Mouse (Mus musculus): ENCODE results near the gene Tgfa.

Gene Tgfa

DNA sequence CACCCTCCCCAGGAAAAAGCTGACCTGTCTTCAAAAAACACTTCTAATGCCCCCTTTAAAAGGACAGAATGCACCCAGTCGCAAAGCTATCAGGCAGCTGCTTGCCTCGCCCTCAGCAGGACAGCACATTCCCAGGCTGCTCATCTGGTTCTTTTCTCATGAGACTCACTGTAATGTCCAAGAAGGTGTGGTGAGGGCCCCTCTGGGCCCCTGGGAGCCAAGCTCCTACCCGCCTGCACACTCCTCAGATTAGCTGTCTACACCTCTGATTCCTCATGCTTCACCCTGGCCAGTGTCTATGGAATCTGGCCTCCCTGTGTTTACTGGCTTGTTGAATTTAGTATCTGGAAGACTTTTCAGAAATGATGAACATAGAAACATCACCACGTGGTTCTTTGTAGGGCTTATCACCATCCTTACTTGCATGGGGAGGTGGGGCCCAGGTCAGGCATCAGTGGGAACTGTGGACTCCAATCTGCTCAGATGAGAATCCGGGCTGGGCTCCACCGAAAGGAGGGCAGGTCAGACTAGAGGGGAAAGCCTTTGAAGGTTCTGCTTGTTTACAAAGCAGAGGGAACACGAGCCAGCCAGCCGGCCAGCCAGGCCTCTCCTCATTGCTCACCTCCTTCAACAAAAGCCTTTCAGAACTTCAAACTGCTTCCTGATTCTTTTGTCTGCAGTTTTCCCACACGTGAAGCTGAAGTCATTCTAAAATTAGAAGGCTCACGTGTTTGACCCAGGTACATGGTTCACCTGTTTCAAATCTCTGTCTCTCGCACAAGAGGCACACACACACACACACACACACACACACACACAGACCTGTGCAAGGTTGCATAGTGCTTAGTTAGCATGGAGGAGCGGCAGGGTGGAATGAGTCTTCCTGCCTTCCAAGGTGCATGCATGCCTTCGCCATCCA lies 38.7 kb downstream of the Tgfa start:
- DNase-seq, result no peak

- DNase-seq, result no peak
Observed at GRCm38 (mm10) chr6:86244866-86245265, 49.8 kb downstream of the Tgfa start.

GRCm38 (mm10) chr6:86245965-86246364 lies 50.9 kb downstream of the Tgfa start:
- no peak for DNase-seq

DNA sequence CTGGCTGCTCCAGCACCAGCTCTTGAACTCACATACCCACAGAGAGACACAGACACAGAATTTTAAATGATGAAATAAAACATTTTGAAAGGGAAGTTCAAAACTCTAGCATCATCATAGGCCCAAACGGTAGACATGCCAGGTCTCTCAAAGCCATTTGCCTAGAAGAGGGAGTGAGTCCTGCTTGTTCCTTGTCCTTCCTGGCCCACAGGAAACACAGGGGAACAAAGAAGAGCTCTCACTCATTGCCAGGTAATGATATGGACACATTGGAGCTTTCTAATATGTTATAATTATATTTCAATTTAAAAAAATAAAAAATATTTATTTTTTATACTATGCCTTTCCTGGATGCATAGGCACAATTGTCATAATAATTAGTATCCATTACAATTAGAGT lies 53.5 kb downstream of the Tgfa start:
- DNase-seq, result no peak

DNA sequence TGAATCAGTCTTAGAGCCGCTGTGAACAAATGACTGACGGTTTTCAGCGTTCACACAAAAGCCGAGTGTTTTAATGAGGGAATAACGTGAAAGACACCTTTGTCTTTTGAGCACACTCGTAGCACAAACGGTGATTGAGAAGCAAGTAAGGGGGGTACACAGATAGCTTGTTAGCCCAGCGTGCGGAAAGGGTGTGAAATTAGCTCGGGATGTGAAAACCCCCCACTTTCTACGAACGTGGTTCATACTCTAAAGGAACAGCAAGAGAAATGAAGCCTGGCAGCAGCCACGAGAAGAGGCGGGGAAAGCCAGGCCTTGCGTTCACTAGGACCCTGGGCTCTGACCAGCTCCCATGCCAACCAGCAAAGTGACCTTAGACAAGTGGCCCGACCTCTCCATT lies 54.0 kb downstream of the Tgfa start:
- no peak for DNase-seq

- DNase-seq, result no peak
Observed at GRCm38 (mm10) chr6:86250236-86250635, 55.2 kb downstream of the Tgfa start.

GRCm38 (mm10) chr6:86250830-86251229 lies 55.8 kb downstream of the Tgfa start:
- DNase-seq, result no peak

DNA sequence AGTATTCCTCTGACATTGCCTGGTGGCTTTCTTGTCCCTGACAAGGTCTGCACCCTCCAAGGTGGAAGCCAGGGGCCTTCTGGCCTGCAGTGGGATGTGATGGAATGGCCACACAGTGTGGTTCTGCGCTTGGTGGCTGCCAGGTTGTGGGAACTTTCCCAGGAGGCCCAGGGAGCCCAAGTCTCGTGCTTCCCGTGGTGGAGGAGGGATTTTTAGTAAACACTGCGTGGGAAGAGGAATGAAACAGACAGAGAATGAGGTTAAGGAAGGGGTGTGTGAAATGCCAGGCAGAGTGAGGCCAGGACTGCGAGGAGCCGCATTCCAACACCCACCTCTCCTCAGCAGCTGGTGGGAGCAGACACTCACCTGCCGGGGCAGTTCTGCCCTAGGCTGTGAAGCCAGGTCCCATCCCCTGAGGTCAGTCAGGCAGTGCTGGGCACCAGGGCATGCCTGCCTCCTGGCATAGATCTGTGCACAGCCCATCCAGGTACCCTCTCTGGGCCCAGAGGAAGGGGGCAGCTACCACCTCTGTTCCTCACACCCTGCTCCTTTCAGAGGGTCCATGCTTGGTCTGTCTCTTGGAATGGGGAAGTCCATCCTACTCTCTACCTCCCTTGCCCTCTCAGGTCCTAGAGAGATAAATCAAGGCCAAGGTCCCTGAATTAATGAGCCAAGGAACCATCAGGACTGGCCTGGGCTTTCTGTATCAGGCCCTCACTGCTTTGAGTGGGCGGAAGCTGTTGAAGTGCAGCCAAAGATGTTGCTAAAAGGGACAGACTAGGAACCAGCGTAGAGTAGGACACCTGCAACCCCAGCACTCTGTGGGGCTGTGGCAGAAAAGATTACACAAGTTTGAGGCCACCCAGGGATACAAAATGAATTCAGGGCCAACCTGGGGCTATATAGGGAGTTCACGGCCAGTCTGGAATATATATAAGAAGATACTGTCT lies 57.4 kb downstream of the Tgfa start:
- no peak for DNase-seq

- DNase-seq, result no peak
Observed at GRCm38 (mm10) chr6:86255899-86256298, 60.9 kb downstream of the Tgfa start.

GRCm38 (mm10) chr6:86259242-86259641 lies 64.2 kb downstream of the Tgfa start:
- no peak for DNase-seq

GRCm38 (mm10) chr6:86260322-86261050 lies 65.5 kb downstream of the Tgfa start:
- peak; percentile 33 for DNase-seq

- DNase-seq, result no peak
Observed at GRCm38 (mm10) chr6:86266786-86267185, 71.8 kb downstream of the Tgfa start.

GRCm38 (mm10) chr6:86270373-86271068 lies 75.5 kb downstream of the Tgfa start:
- no peak for DNase-seq

GRCm38 (mm10) chr6:86271130-86271529 lies 76.1 kb downstream of the Tgfa start:
- DNase-seq, result no peak

- no peak for DNase-seq
Observed at GRCm38 (mm10) chr6:86275704-86276103, 80.7 kb downstream of the Tgfa start.

DNA sequence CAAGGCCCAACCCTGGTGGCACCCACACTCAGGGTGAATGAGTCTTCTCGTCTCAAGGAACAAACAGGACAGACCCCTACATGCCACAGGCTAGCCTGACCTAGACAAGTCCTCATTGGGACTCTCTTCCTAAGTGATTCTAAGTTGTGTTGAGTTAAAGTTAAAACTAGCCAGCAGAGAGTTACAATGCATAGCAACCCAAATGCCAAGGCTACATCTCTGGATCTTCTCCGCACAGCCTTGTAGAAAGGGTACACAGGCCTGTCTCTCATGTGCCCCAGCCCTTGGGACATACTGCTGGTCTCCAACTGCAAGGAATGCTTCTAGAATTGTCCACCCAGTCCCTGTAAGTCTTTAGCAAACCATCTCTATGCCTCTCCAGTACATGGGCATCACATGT lies 81.8 kb downstream of the Tgfa start:
- DNase-seq, result no peak

DNA sequence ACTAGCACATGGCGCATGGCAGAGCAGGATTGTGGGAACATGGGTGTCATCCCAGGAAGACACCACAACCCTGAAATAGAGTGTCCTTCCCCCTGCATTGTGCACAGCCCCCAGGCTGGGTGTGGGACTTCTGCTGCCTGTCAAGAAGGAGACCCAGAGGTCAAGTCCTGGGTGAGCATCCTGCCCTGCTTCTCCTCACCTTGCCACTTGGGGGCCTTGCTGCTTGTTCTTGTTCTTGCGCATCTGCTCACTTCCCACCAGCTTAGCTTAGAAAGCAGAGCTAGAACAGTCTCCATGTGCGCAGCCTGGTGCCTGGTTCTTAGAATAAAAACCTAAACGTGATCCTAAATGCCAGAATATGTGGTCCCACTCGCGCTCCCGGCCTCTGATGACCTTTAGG lies 82.6 kb downstream of the Tgfa start:
- peak; percentile 14 for DNase-seq

DNA sequence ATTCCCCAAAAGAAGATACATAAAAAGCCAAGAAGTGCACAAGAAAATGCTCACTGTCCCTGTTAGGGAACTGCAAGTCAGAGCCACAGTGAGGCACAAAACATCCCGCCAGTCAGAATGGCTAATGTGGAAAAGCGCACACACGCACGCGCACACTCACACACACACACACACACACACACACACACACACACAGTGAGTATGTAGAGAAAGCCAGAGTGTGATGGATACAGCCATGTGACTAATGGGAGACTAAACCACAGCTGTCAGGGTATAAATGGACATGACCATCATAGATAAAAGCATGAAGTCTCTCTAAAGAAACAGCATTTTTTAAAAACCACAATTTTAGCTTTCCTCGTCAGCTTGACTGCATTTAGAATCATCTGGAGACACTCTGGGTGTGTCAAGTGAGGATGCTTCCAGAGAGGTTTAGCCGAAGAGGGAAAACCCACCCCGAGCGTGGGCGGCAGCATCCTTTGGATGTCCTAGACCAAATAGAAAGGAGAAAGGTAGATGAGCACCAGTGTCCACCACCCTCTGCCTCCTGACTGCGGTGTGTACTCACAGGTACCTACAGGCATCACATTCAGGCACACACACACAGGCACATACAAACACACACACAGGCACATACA lies 86.7 kb downstream of the Tgfa start:
- DNase-seq, result no peak

DNA sequence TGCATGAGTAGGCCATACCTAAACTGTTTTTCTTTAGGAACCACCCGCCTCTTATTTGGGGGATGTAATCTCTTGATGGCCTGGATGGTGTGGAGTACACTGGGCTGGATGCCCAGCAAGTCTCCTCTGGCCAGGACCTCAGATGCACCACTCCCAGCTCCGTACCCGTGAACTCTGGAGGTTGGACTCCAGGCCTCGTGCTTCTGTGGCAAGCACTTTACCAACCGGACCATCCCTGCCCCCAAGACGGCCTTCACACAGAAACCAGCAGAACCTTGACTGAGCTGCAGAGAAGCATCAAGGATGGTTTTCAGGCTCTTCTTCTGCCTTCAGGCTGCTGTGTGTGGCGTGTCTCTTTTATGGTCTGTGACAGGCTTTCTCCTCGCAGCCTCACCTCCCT lies 98.3 kb downstream of the Tgfa start:
- no peak for DNase-seq

DNA sequence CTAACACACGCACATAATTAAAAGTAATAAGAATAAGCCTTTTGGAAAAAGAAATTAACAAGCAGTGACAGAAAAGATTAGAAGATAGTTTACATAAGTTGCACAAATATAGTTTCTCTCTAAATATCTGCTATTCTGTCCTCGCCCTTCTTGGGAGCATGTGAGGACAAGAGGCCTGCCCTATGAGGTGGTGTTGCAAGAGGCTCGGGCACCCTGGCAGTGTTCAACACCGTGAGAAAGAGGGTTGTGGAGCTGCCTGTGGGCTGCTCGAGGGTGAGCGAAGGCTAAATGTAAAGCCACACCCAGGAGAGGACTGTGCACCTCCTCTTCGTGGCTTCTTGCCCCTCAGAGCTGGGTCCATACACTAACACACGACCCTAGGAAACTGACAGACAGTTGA lies 100.4 kb downstream of the Tgfa start:
- DNase-seq, result no peak

GRCm38 (mm10) chr6:86296126-86296525 lies 101.1 kb downstream of the Tgfa start:
- DNase-seq, result no peak

DNA sequence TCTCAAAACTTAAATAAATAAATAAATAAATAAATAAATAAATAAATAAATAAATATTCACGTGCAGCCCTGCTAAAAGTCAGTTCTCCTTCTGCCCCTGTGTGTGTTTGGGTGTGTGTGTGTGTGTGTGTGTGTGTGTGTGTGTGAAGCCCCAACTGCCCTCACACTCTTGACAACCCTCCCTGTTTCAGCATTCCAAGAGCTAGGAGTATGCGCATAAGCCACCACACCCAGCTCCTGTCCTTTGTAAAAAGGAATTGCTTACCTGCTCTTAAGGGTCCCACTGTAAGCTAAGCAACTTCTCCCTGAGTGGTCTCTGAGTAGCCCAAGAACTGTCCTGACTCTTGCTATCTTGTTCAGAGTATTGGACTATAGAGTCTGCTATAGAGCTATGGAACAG lies 101.9 kb downstream of the Tgfa start:
- no peak for DNase-seq

Data from thymus, postnatal 14 days (tissue).